Mouse (Mus musculus) C2C12 (cell line): ENCODE measurements at regions not wholly inside any gene's neighbourhood (a gene's known extent, or its start where the extent isn't known, plus 50 kb on each side); places are given as distances from the start of the nearest gene placed in this dataset.

Experiments
- CEBPB ChIP-seq: IDR thresholded peaks from one replicate; pipeline ENCODE4 v1.6.1; 2011; ENCODE audit warnings: low read depth, mild to moderate bottlenecking, control low read depth, moderate library complexity
- CTCF ChIP-seq: IDR thresholded peaks from one replicate; pipeline ENCODE4 v1.5.1; 2011; ENCODE audit not compliant: control insufficient read depth, insufficient read depth, insufficient read length
- MAX ChIP-seq: IDR thresholded peaks from one replicate; pipeline ENCODE4 v1.6.1; 2011; ENCODE audit warnings: mild to moderate bottlenecking, control low read depth
- USF1 ChIP-seq: IDR thresholded peaks from one replicate; pipeline ENCODE4 v1.6.1; 2011; ENCODE audit warnings: low read depth, mild to moderate bottlenecking, control low read depth, moderate library complexity

DNA sequence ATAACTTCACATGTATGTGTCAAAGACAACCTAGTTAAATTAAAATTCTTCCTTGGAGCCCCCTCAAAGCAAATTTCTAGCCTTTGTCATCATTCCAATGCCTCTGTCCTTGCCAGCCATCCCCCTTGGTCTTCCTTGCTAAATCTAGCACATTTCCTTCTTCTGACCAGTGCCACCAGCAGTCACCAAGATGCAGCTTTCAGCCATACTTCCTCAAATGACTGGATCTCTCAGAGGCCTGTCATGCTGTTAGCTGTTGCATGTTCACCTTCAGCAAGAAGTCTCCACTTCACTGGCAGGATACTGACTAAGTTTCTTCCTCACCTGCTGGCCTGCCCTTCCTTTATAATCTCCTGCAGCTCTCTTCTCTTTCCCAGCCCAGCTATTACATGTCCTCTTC is 261.3 kb downstream of the Pik3r1 start:
- TF ChIP-seq CTCF: no peak
- TF ChIP-seq MAX: no peak
- TF ChIP-seq USF1: no peak
- no peak for TF ChIP-seq CEBPB
